Mouse (Mus musculus) kidney, adult 9 months (tissue): ENCODE measurements around the gene Cdkn3.
A peak's percentile ranks its signal among the peaks of the same experiment; 100 is the strongest.

Source experiments
- DNase-seq: peaks from one replicate; pipeline ENCODE4 v3.0.0; 2022

Cdkn3 gene

DNA sequence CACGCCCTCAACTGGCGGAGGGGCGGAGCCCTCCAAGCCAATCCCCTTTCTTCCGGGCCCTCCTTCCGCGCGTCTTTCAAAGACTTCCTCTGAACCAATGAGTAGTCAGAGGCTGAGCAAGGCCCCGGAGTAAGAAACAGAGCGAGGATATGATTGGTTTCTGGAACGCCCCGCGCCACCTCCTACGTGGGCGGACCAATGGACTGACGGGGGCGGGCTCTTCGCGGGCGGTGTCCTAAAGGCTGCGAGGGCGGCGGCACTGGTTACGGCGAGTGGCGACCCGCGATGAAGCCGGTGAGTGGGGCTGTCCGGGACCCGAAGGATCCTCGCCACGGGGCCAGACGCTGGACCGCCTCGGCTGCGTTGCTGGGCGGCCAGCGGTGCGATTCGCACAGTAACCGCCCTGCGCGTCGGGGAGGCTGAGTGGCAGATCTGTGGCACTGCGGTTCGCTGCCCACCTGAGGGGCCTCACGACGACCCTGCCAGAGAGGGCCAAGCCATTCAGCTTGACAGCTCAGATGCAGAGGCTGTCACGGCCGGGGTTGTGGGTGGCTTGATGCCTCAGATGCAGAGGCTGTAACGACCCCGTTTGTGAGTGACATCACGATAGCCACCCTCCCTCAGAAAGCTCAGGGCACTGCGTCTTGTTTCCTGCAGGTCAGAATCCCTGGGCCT lies at the start of gene Cdkn3:
TSS of gene Cdkn3 (plus strand) at position 187 of the 675 bp plus-strand sequence.
- peak; percentile 97 for DNase-seq

DNA sequence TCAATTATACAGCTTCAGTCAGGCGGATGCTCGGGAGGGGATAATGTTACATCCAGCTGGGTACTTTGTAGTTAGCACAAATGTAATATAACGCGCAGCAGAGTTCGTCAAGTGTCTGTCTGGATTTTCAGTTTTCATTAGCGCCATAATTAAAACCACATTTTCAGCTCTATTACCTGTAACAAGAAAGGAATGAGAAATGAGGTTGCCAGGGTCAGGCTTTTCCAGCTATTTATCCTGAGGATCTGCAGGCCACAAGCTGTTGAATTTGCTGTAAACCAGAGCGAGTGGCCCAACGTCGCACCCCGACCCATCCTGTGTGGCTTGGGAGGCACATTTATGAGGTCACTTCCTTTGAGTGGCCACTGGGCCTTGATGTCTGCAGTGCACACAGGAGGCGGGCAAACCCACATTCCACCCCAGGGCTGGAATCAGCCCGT lies 41.8 kb upstream of the Cdkn3 start:
- no peak for DNase-seq

DNA sequence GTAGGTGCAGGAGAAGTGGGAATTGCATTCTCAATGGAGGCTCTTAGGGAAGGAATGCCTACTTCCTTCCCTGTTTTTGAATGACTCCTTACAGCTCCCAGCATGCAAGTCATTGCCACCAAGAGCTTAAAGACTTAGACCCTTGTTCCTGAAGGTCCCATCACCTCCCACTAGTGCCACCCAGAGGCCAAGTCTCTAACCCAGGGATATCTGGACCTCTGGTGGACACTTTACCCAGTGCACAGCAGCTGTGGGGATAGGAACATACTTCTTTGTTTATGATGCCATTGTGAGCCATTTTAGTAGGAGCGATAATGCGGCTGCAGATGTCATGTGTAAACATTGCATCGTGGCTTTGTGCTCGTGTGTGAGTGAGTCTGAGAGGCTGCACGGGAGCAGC lies 38.3 kb upstream of the Cdkn3 start:
- peak; percentile 40 for DNase-seq

DNA sequence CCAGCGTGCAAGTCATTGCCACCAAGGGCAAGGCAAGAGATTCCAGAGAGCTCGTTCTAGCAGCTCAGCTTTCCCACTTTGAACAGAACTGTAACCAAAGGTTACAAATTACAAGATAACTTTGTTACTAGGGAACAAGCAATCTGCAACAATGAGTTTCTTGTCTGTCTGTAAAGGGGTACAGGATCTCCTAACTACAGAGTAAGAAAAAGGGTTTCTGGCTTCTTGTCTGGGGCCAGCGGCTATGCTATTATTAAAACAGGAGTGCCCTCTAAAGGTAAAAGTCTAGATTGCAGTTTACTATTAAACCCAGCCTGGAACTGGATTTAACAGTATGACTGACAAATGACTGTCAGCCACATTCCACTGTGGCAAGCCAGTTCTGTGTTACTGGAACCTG lies 36.5 kb upstream of the Cdkn3 start:
- peak; percentile 70 for DNase-seq

DNA sequence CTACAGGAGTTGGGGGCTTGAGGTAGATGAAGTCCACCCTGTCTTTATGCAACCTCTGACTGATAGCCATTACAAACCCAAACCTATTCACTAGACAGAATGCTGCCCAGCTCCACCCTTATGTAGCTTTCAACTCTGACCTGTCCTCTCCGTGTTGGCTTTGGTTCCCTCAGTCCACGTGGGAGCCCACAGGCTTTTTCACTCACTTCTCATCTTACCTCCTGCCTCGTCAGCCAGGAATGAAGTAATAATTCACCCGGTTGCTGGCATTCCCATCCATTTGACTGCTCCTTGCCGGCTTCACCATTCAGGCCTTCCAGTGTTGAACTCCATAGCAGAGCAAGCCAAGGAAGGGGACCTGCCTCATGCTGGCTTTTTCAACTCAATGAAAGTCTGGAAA lies 35.4 kb upstream of the Cdkn3 start:
- DNase-seq: peak; percentile 86

DNA sequence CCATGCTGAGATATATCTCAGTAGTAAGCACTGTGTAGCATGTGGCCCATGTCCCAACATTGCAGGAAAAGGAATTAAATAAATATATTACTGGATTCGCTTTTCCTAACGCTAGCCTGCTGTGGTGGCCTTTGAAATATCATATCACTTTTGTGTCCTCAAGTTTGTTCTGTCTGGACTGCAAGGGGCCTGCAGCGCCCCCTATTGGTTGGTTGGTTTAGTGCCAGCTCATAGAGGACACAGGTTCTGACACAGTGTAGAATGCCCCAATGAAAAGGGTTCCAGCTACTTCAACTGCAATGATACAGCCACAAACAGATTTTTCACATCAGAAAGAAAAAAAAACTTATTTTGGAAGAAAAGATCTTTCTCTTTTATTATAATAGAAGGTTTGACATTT lies 34.6 kb upstream of the Cdkn3 start:
- peak; percentile 38 for DNase-seq

DNA sequence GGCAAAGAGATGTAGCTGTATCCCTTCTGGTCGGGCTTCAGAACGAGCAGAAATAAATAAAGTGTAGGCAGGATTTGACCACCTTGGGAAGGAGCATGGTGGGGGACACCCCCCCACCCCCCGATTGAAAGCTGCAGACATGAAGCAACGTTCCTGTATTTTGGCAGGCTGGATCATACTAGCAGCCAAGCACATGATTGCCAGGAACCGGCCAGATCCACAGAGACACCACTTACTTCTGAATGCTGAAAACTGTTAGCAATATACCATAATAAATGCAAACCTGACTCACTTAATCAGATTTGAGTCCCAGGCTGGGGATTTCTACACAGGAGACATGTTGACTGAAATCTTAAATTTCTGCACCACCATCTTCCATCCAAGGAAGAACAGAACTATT lies 26.1 kb upstream of the Cdkn3 start:
- DNase-seq: no peak

DNA sequence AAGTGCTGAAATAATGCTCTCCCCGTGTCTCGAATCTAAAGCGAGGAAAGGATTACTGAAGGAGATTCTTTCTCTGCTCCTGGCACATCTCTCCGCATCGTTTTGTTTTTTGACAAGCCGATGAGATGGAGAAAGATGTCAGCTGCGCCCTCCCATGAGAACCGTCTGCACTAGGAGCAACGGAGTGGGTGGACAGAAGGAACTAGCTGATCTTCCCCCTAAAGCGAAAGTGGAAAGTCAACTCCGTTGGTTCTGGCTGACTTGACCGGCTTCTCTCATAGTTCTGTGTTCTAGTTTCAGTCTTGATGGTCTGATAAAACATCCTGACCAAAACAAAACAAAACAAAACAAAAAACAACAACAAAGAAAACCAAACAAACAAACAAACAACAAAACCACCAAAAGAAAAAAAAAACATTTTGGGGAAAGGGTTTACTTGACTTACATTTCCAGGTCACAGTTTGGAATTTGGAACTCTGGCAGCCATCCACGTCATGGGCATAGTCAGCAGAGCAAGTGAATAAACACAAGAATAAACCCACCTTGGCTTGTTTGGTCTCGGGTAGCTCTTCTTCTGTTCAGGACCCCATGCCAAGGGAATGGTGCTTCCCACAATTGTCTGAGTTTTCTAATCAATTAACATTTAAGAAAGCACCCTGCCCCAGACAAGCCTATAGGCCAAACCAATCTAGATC lies 25.4 kb upstream of the Cdkn3 start:
- peak; percentile 58 for DNase-seq

DNA sequence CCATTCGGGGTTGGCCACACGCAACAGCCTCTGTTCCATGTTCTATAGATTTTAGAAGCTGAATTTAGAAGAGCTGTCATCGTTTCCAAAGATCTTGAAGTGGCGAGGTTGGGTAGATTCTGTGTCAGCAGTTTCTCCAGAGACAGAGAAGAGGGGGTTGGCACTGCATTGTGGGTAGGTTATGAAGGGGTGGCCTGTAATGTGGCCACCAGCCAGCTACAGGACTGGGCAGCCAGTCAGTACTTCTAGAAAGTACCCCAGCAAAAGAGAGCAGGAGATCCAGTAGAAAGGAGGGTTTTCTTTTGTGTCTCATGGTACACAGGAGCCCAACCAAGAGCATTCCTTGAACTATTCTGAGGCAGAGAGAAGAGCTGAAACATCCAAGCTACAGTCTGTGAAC lies 24.0 kb upstream of the Cdkn3 start:
- no peak for DNase-seq

DNA sequence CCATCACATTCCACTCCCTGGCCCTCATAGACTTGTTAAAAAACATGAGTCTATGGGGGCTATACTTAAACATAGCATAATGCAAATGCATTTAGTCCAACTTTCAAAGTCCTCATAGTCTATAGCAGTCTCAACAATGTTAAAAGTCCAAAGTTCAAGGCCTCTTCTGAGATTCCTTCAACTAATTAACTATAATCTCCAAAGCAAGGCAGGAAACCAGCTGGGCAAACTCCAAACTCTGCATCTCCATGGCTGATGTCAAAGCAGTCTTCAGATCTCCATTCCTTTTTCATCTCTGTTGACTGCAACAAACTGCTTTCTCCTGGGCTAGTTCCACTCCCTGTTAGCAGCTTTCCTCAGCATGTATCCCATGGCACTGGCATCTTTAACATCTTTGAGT lies 23.0 kb upstream of the Cdkn3 start:
- DNase-seq: peak; percentile 66

DNA sequence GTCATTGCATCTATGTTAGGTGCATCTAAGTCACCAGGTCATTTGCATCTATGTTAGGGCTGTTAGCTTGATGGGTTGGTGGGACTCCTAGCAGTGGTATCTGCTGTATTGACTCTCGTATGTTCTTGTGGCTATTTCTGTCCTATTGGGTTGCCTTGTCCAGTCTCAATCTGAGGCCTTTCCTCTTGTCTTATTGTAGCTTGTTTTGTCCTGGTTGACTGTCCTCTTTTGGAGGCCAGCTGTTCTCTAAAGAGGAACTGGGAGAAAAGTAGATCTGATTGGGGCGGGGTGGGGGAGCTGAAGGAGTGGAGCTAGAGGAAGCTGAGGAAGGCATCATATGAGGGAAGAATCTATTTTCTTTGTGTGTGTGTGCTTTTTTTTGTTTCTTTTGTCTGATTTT lies 17.7 kb upstream of the Cdkn3 start:
- no peak for DNase-seq

DNA sequence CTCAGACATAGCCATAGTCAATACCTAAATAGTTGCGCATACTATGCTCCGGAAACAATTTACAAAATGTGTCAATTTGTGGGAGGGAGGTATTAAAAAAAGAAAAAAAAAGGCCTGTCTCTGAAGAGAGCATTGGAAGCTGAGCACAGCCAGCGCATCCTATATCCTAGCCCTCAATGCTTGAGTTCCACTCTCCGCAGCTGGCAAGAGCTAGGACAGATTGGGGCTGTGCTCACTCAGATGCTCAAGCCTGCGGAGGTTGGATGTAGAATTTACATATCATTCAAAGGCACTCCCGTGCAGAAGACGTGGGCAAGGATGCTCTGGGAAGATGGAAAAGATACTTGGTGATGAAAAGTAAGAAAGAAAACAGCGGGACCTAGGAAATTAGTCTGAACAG lies 14.9 kb upstream of the Cdkn3 start:
- DNase-seq: no peak

DNA sequence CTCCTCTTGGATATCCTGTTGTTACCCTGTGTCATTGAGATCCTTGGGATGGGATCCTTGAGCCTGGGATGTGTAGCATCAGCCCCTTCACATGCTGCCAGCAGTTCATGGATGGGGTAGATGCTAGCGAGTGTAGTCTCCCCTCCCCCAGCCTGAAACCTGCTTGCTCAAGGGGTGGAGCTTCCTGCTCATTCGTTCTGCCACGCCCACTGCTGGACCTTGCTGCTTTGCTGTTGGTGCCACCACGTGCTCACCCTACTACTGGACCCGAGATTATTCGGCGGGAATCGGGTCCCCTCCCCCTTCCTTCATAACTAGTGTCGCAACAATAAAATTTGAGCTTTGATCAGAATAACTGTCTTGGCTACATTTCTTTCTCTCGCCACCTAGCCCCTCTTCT lies 6.0 kb upstream of the Cdkn3 start:
- DNase-seq: peak; percentile 56

DNA sequence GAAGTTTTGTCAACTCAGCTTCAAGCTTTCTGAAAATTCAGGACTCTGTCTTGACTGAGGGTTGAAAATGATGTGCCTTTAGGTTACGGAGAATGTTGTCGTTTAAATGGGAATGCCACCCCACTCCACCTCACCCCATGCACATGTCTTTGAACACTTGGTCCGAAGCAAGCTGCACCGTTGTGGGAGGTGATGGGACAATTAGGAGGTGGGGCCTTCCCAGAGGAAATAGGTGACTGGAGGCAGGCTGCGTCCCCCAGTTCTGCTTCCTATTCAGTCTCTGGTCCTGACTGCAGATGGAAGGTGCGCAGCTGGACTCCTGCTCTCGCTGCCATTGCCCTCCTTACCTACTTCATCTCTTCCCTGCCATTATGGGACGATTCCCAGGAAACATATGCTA lies 4.5 kb upstream of the Cdkn3 start:
- DNase-seq: no peak

DNA sequence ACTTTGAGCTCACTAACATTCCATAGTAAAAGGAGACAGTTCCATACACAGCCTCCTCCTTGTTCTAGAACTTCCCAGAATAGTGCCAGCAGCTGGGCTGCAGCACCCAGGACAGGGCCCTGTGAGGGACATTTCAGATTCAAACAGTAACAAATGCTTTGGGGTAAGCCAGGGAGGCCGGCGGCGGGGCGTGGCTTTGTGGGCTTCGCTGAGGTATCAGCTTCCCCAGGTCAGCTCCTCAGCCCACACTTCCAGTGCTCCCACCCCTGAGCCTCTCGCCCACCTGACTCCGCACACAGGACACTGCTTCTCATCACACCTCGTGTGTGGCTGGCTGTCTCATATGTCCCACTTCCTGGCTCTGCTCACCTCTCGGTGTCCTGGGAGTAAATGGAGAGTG lies 2.6 kb upstream of the Cdkn3 start:
- no peak for DNase-seq

DNA sequence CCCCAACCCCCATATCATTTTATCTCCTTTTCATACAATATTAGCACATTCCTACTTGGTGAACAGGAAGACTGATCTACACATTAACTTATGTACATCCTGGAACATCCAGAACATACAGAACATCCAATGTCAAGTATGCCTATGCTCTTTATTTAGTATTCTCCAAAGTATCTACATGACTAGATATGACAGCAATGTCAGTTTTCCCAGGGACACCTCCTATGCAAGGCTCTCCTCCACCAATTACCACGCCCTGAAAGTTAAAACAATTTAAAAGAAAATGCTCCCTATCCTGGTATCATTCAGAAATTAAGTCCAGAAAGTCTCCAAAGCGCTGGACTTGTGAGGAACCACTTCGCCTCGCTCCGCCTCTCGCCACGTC lies 379 bp upstream of the Cdkn3 start:
- DNase-seq: no peak

DNA sequence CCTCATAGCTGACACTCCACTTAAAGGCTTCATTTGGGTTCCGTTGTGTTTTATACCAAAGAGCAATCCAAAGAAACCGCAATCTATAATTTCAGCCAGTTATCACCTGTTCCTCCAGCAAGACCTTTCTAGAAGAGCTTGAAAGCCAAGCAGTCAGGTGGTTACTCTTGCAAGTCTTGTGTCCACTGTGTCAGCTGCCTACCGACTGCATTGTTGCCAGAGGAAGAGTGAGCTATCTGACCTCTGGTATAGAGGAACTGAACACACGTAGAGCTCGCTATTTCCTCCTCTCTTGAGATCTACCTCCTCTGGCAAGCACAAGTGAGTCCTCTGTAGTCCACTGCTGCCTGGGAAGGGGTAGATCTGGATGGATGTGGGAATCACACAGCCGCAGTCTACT lies 845 bp downstream of the Cdkn3 start:
- DNase-seq: no peak

DNA sequence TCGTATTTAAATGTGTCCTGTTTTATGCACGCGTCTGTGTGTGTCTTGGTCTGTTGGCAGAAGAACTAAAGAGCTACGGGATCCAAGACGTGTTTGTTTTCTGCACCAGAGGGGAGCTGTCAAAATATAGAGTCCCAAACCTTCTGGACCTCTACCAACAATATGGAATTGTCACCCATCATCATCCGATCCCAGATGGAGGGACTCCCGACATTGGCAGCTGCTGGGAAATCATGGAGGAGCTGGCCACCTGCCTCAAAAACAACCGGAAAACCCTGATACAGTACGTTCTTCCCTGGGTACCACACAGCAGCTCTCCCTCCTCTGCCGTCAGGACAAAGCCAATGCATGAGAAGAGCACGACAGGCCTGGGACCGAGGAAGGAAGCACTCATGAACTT lies 6.8 kb downstream of the Cdkn3 start:
- no peak for DNase-seq

DNA sequence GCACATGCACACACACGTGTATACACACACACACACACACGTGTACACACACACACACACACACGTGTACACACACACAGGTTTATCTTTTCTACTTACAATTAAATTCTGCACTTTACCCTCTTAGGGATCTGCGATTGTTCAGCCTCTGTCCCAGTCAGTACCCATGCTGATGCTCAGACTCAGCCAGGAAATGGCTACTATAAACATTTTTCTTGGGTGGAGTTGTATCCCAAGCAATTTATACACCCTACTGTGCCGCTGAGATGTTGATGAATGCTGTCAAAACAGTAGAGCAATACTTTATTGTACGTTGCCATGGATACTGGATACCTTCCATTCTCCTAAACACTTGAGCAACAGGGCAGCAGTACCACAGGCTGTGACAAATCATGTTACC lies 9.7 kb downstream of the Cdkn3 start:
- DNase-seq: no peak

DNA sequence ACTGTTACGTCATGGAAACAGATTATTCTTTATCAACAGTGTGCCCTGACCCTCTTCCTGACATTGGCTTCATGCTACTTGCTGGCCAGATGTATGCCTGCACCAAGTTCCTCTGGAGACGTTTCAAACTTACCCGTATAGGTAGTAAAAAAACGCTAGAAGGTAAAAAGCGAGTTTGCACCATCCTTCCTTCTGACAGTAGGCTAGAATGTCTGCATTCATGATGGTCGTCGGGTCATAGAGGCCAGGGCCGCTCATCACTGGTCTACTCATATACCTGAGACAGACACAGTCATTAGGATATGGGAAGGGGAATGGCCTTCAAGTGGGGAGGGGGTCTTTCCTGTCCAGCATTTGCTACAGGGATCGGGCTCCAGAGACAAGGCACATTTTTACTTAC lies 18.4 kb downstream of the Cdkn3 start:
- no peak for DNase-seq

DNA sequence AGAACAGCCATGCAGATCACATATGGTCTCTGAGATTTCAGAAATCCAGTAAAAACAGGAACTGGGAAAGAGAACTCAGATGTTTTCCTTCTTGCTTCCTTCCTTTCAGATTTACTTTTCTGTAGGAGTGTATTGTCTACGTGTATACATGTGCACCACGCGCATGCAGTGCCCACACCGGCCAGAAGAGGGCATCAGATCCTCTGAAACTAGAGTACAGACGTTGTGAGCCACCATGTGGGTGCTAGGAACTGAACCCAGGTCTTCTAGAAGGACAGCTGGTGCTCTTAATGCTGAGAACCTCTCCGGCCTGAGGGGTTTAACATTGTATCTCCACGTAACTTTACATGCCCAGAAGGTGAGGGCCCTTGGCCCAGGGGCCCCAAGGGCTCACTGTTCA lies 18.9 kb downstream of the Cdkn3 start:
- DNase-seq: no peak

DNA sequence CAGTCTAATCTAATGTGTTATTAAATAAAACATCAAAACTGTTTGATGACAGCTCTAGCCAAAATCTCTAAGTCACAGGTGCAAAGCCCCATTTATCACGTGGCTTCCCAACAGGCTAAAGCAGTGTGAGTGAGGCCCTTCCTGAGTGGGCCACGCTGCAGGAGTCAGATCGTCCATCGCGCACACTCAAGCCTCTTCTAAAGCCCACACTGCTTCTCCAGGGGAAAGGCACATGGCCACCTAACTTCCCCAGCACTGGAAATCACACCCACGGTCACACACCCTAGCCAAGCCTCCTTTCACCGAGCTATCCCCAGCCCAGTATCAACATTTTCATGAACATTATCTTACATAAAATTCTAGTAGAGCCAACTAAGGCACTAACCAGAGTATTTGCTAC lies 20.7 kb downstream of the Cdkn3 start:
- DNase-seq: no peak

DNA sequence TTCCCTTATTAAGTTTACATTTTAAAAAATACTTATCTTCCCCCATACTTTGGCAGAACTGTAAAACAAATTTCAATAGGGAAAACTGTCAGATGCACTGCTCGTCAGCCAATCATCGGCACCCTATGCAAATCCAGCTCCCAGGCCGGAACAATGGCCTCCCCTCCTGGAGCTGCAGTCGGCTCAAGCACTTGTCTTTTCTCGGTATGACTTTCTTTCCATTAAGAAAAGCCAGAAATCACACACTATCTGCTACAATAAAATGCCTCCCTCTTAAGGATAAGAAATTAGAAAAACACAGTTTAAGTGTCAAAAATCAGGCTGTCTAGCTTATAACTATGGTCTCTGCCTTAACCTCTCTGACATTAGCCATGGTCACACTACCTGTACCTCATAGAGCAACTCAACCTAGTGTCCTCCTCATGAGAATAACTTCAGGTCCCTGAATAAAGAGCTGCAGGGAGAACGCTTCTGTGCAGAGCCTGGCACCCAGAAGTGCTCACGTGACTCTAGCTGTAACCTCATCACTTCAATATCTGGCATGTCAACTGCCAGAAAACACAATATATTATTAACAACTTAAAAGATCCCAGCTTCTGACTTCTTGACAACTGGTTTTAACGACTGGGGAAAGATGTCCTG lies 22.0 kb downstream of the Cdkn3 start:
- DNase-seq: no peak

DNA sequence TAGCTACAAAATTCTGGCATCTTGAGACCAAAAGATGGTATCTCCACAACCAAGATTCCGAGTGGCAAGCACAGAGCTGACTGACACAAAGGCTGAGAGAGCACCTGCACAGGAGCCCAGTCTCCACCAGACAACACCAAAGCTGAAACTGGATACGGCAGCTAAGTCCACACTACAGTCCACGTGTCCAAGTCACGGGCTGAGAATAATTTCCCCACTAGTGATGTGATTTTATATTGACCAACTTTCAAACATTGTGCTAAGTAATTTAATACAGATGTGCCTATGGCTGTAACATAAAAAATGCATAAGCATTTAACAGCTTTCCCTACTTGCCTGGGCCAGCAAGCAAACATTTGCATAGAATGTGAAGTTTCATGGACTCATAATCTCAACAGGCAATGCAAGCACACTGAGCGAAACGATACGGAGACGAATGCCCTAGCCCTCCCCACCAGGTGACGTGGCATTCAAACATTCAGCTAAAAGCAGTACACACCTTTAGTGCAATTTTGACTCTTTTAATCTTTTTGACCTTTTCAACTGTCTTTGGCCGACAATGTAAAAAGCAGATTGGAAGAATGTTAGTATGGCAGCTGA lies 23.1 kb downstream of the Cdkn3 start:
- no peak for DNase-seq
